Mouse (Mus musculus): ENCODE results near the gene Ikbke. TPM values are rescaled to one million over a fixed set of nuclear protein-coding genes. Genes with fewer than 3 reads are reported as not detected.

Ikbke gene
- polyA plus RNA-seq, 1 experiment from 2014 or later: 6.6 TPM

DNA sequence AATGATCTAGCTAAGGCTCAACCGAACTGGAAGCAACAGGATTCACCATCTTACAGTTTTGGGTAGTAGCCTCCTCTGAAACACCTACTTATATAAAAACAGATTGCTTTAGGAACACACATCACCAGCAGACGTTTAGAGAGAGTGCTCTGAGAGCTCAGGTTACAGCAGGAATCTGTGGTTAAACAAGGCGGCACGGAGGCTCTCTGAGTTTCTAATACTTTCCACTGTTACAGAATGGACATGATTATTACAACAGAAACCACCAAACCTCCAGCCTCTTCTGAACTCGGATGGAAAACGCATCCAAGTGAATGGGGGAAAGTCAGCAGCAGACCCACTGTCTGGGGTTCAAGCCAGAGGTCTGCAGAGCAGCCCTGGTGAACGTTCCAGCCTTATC, 43.3 kb downstream of the Ikbke start:
- Histone ChIP-seq H3K9me3 (replicated peaks) (no peaks in the 10 kb centered on the region), H3K4me2 (no peak overlapping the region), H3K36me3 (replicated peaks) (no peaks in the 10 kb centered on the region), H3K4me3 (replicated peaks) (no peak overlapping the region), H3K9ac (no peak overlapping the region), H3K4me1 (replicated peaks) (no peaks in the 10 kb centered on the region; the same call in 1 of the 2 replicates), H3K27me3 (peaks cover 27% of the 10 kb centered on the region; the same call in 1 of the 2 replicates), H3K27ac (replicated peaks) (no peak overlapping the region)
- 31% methylated on average over 7 of the region's 7 CpGs for WGBS (ENCODE audit: insufficient replicate concordance)
- ATAC-seq (ENCODE audit: insufficient read depth): no peak

DNA sequence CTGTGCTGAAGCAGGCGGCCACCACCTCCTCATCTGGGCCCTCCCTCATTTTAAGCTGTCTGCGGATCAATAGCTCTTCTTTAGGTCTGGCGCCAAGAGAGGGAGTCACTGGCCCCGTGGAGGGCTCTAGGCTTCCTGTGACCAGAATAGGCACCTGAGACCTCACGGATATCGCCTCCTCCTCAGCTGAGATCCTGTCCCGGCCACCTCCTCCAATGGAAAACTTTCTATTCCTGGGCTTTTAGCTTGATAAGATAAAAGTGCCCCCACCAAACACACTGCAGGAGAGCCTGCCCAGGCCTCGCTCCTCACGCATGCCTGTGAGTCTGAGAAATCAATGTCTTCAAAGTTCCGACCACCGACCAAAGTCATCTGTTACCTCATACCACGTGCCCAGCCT, 45.9 kb downstream of the Ikbke start:
- Histone ChIP-seq H3K9ac (no peak overlapping the region), H3K4me2 (no peak overlapping the region), H3K36me3 (replicated peaks) (no peaks in the 10 kb centered on the region), H3K4me3 (replicated peaks) (no peak overlapping the region), H3K27me3 (0 out of 2 replicates have a peak, but pooled peaks cover 13% of the 10 kb centered on the region), H3K4me1 (replicated peaks) (no peaks in the 10 kb centered on the region), H3K27ac (replicated peaks) (no peak overlapping the region), H3K9me3 (replicated peaks) (no peaks in the 10 kb centered on the region)
- 54% methylated on average over 12 of the region's 12 CpGs for WGBS (ENCODE audit: insufficient replicate concordance)
- ATAC-seq (ENCODE audit: insufficient read depth): no peak

DNA sequence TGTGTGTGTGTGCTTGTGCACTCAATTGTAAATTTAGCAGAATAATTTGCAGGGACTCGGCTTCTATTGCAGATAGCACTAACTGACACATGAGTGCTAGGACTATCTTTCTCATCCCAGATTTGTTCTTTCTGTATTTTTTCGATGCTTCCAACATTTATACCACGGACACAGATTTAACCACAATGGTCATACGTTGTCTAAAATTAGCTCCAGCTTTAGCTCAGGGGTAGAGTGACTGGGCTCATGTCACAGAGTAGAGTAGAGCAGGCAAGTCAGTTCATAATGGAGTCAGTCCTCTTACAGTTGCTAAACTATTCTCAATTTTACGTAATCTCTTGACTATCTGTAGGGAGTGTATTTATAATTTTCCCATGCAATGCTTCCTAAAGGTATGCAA, 50.7 kb downstream of the Ikbke start:
- H3K9ac ChIP-seq: no peak overlapping the region
- WGBS (ENCODE audit: insufficient replicate concordance): 55% methylated on average over 5 of the region's 5 CpGs
- no peaks in the 10 kb centered on the region for H3K9me3 ChIP-seq (replicated peaks)
- 0 out of 2 replicates have a peak, but pooled peaks cover 8% of the 10 kb centered on the region for H3K27me3 ChIP-seq
- no peak overlapping the region for H3K4me2 ChIP-seq
- H3K4me1 ChIP-seq (replicated peaks): no peaks in the 10 kb centered on the region
- H3K4me3 ChIP-seq (replicated peaks): no peak overlapping the region
- no peak for ATAC-seq (ENCODE audit: insufficient read depth)
- no peaks in the 10 kb centered on the region for H3K36me3 ChIP-seq (replicated peaks)
- no peak overlapping the region for H3K27ac ChIP-seq (replicated peaks)

GRCm38 (mm10) chr1:131228225-131228624, 51.2 kb downstream of the Ikbke start:
- Histone ChIP-seq H3K4me3 (replicated peaks) (no peak overlapping the region), H3K4me2 (no peak overlapping the region), H3K4me1 (replicated peaks) (no peaks in the 10 kb centered on the region), H3K27me3 (0 out of 2 replicates have a peak, but pooled peaks cover 8% of the 10 kb centered on the region), H3K27ac (replicated peaks) (no peak overlapping the region), H3K9me3 (replicated peaks) (no peaks in the 10 kb centered on the region), H3K36me3 (replicated peaks) (no peaks in the 10 kb centered on the region), H3K9ac (no peak overlapping the region)
- WGBS (ENCODE audit: insufficient replicate concordance): 38% methylated on average over 7 of the region's 7 CpGs
- no peak for ATAC-seq (ENCODE audit: insufficient read depth)

DNA sequence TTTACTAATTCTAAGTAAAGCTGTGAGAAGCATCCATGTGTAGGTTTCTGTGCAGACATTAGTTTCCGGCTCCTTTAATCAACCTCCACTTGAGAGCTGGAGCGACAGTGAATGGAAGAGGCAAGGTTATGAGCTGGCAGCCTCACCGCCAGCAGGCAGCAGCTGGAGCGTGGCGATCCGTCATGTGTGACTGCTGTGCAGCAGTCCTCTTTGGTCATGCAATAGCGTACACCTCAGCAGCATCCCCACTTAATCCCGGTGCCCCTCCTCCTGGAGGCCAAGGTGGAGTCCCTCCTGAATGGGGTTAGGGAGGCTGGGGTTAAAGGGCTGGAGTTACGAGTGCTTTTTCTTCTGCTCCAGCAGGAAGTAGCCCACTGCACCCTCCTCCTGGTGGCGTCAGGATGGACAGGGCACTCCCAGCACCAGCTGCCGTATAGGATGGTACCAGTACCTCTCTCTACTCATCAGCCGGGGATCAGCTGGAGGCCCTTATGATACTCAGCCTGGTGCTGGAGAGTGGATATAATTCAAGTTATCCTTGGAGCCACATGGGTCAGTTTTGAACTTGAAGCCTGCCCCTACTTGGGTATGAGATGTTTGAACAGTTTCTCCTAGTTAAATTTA, 54.4 kb downstream of the Ikbke start:
- 65% methylated on average over 12 of the region's 12 CpGs for WGBS (ENCODE audit: insufficient replicate concordance)
- no peak overlapping the region for H3K27ac ChIP-seq (replicated peaks)
- no peaks in the 10 kb centered on the region for H3K27me3 ChIP-seq
- no peaks in the 10 kb centered on the region for H3K36me3 ChIP-seq (replicated peaks)
- H3K9me3 ChIP-seq (replicated peaks): no peaks in the 10 kb centered on the region
- H3K4me2 ChIP-seq: no peak overlapping the region
- H3K9ac ChIP-seq: no peak overlapping the region
- no peak overlapping the region for H3K4me3 ChIP-seq (replicated peaks)
- no peaks in the 10 kb centered on the region for H3K4me1 ChIP-seq (replicated peaks)
- no peak for ATAC-seq (ENCODE audit: insufficient read depth)

DNA sequence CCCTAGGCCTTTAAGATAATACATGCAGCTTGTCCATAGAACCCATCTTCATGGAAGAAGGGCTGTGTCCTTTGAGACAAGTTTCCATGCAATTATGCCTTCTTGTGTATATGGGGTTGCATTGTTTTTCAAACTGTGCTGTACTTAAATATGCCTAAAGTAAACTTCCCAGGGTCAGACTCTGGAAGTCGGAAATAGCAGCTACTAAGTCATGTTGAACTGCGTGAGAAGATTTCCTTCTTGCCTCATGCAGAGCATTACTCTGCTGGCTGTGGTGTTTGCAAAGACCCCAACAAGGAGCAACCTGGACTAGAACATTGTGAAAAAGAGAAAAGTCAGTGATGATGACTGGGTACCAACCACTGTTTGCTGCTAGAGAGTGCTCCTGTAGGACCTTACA, 56.1 kb downstream of the Ikbke start:
- Histone ChIP-seq H3K4me1 (replicated peaks) (no peaks in the 10 kb centered on the region), H3K9ac (no peak overlapping the region), H3K36me3 (replicated peaks) (no peaks in the 10 kb centered on the region), H3K9me3 (replicated peaks) (no peaks in the 10 kb centered on the region), H3K4me2 (no peak overlapping the region), H3K4me3 (replicated peaks) (no peak overlapping the region), H3K27me3 (no peaks in the 10 kb centered on the region), H3K27ac (replicated peaks) (no peak overlapping the region)
- ATAC-seq (ENCODE audit: insufficient read depth): no peak
- WGBS (ENCODE audit: insufficient replicate concordance): 66% methylated on average over 2 of the region's 2 CpGs

GRCm38 (mm10) chr1:131221822-131222590, 57.4 kb downstream of the Ikbke start:
- no peak overlapping the region for H3K4me2 ChIP-seq
- no peak overlapping the region for H3K4me3 ChIP-seq (replicated peaks)
- no peak overlapping the region for H3K9ac ChIP-seq
- H3K36me3 ChIP-seq (replicated peaks): no peaks in the 10 kb centered on the region
- H3K27me3 ChIP-seq: no peaks in the 10 kb centered on the region; the same call in 1 of the 2 replicates
- 71% methylated on average over 13 of the region's 13 CpGs for WGBS (ENCODE audit: insufficient replicate concordance)
- no peak overlapping the region for H3K27ac ChIP-seq (replicated peaks)
- H3K9me3 ChIP-seq (replicated peaks): no peaks in the 10 kb centered on the region
- no peaks in the 10 kb centered on the region for H3K4me1 ChIP-seq (replicated peaks)
- ATAC-seq (ENCODE audit: insufficient read depth): no peak

GRCm38 (mm10) chr1:131218933-131219332, 60.5 kb downstream of the Ikbke start:
- Histone ChIP-seq H3K36me3 (replicated peaks) (no peaks in the 10 kb centered on the region), H3K27ac (replicated peaks) (no peak overlapping the region), H3K4me3 (replicated peaks) (no peak overlapping the region), H3K9me3 (replicated peaks) (no peaks in the 10 kb centered on the region), H3K4me2 (no peak overlapping the region), H3K4me1 (replicated peaks) (0 out of 2 replicates have a peak, but pooled peaks cover 3% of the 10 kb centered on the region), H3K9ac (no peak overlapping the region), H3K27me3 (no peaks in the 10 kb centered on the region; the same call in 1 of the 2 replicates)
- 38% methylated on average over 11 of the region's 11 CpGs for WGBS (ENCODE audit: insufficient replicate concordance)
- ATAC-seq (ENCODE audit: insufficient read depth): no peak

- no peak overlapping the region for H3K4me3 ChIP-seq (replicated peaks)
- no peaks in the 10 kb centered on the region for H3K36me3 ChIP-seq (replicated peaks)
- no peaks in the 10 kb centered on the region; the same call in 1 of the 2 replicates for H3K27me3 ChIP-seq
- 0 out of 2 replicates have a peak, but pooled peaks cover 6% of the 10 kb centered on the region for H3K4me1 ChIP-seq (replicated peaks)
- no peak overlapping the region for H3K27ac ChIP-seq (replicated peaks)
- H3K9me3 ChIP-seq (replicated peaks): no peaks in the 10 kb centered on the region
- ATAC-seq (ENCODE audit: insufficient read depth): no peak
- no peak overlapping the region for H3K4me2 ChIP-seq
- 61% methylated on average over 6 of the region's 6 CpGs for WGBS (ENCODE audit: insufficient replicate concordance)
- no peak overlapping the region for H3K9ac ChIP-seq
Measured at GRCm38 (mm10) chr1:131213361-131213760, 66.0 kb downstream of the Ikbke start.

DNA sequence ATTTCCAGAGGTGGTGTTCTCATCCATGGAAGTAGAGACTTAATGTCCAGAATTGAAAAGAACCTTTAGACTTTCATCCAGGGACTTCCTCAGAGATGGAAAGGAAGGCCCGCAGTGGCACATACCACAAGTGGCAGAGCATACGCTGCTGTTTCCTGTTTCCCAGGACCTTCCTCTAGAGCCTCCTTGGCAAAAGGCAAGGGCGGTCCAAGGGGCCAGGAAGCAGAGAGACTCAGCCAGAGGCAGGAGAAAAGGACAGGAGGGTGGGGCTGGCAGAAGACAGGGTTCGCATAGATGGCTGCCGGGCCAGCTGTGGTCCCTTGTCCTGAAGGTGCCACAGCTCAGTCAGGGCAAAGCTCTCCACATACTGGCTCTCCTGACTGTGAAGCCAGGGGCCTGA, 66.5 kb downstream of the Ikbke start:
- Histone ChIP-seq H3K4me2 (no peak overlapping the region), H3K9me3 (replicated peaks) (no peaks in the 10 kb centered on the region), H3K27me3 (no peaks in the 10 kb centered on the region; the same call in 1 of the 2 replicates), H3K4me1 (replicated peaks) (0 out of 2 replicates have a peak, but pooled peaks cover 6% of the 10 kb centered on the region), H3K27ac (replicated peaks) (no peak overlapping the region), H3K9ac (no peak overlapping the region), H3K36me3 (replicated peaks) (no peaks in the 10 kb centered on the region), H3K4me3 (replicated peaks) (no peak overlapping the region)
- WGBS (ENCODE audit: insufficient replicate concordance): 31% methylated on average over 5 of the region's 5 CpGs
- ATAC-seq (ENCODE audit: insufficient read depth): no peak

DNA sequence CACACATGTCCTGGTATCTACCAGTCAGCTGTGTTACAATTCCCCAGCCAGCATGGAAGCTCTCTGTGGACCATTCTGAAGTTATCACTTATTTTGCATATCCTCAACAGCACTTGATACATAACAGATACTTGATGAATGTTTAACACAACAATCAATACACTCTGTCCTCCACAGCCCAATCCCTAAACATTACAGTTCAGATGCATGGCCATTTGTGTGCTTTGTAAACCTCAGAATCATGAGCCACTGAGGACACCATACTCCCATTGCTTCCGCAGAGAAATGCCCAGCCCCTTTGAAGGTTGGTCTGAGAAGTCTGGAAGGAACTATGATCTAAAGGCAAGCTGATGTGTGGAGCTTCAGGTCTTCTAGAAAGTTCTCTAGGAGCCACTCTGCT, 67.8 kb downstream of the Ikbke start:
- no peak overlapping the region for H3K9ac ChIP-seq
- no peak overlapping the region for H3K4me2 ChIP-seq
- H3K4me3 ChIP-seq (replicated peaks): no peak overlapping the region
- H3K36me3 ChIP-seq (replicated peaks): no peaks in the 10 kb centered on the region
- no peak overlapping the region for H3K27ac ChIP-seq (replicated peaks)
- 0 out of 2 replicates have a peak, but pooled peaks cover 6% of the 10 kb centered on the region for H3K4me1 ChIP-seq (replicated peaks)
- no peak for ATAC-seq (ENCODE audit: insufficient read depth)
- H3K9me3 ChIP-seq (replicated peaks): no peaks in the 10 kb centered on the region
- WGBS (ENCODE audit: insufficient replicate concordance): 52% methylated on average over 1 of the region's 1 CpGs
- no peaks in the 10 kb centered on the region for H3K27me3 ChIP-seq

All from liver, embryonic 15.5 days (tissue).